Mouse (Mus musculus) liver, postnatal 0 days (tissue): Measurements from ENCODE around the gene Antxr2.

Source experiments
- CTCF ChIP-seq: sonication (generic); IDR thresholded peaks from 2 replicates; pipeline ENCODE4 v1.5.1; 2016; ENCODE audit warnings: antibody characterized with exemption, low read depth
- EP300 ChIP-seq: IDR thresholded peaks from 2 replicates; pipeline ENCODE4 v1.6.1; 2016; ENCODE audit warnings: antibody characterized with exemption, low read depth, mild to moderate bottlenecking

DNA sequence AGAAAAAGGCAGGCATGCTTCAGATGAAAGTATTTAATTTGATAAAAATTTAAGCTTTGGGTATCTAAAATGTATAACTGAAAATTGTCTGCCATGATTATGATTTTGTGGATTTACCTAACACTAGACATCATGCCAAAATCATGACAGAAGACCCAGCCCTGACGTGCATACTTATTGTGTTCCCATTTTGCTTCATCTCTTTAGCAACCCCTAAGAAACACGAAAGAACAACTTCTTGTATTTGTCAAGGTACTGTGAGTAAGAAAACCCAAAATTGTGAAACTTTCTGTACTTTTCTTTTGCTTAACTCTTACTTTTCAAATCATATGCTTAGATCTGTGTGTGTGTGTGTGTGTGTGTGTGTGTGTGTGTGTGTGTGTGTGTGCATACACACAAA lies 6.3 kb downstream of the Antxr2 start:
- TF ChIP-seq CTCF (no peak), EP300 (0 out of 2 replicates have a peak, but pooled peaks have one; percentile 30)
